Mouse (Mus musculus) left cerebral cortex, adult 9 months (tissue): Measurements from ENCODE around the gene Kbtbd8.
A peak's percentile ranks its signal among the peaks of the same experiment; 100 is the strongest.

ENCODE experiments used
- DNase-seq, 2 experiments: peaks; one replicate each; pipeline ENCODE4 v3.0.0; 2022; ENCODE audit warnings: low spot score in 2 of 2

Kbtbd8 gene

DNA sequence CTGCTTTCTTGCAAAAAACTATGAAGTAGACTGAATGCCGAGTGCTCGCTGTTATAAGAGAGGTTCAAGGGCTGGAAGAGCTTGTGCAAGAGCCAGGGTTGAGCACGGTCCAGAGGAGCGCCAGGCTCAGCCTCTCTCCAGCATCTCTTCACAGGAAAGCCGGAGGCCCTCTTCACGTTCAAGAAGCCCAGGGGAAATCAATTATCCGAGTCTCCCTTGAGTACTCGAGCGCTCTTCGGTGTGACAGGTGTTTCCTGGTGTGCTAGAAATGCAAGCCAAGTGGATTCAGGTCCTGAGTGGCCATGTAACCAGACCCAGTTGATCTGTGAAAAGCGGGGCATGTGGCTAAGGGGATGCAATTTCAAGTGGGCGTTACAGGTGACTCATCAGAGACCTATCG is at the start of gene Kbtbd8:
Gene Kbtbd8, plus strand, starts transcription at position 295 of the 400 bp plus-strand sequence.
- DNase-seq = peak in 1 of 2 experiments; percentile 16

DNA sequence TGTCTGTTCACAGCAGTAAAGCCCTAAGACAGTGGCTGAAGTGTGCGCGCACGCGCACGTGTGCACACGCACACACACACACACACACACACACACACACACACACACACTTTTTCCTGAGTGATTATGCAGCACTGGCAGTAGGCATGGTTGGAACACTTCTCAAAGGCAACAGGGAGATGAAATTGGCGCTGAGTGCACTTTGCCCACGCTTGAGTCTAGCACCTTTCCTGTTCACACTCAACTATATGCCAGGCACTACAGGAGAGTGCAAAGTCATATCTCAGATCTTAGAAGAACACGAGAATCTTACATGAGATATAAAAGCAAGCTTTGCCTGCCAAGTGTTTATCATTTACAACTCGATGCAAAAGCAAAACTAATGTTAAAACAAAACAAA is 47.3 kb upstream of the Kbtbd8 start:
- peak in 1 of 2 experiments; percentile 13 for DNase-seq

DNA sequence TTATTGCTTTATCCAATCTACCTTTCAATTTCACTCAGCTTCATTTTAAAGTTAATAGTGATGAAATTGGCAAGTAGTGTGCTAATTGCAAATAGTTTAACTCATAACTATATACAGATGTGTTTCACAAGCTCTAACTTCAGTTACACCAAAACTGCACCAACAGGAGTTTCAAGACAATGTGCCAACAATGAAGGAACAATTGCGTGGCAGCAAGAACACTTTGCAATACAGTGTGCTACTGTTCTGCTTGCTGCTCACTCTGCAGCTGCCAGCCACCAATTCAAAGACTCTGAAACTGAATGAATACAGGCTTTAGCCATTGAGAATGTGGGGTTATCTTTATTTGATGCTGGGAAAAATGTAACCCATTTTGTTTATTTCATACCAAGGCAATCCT is 31.8 kb upstream of the Kbtbd8 start:
- DNase-seq = no peak

DNA sequence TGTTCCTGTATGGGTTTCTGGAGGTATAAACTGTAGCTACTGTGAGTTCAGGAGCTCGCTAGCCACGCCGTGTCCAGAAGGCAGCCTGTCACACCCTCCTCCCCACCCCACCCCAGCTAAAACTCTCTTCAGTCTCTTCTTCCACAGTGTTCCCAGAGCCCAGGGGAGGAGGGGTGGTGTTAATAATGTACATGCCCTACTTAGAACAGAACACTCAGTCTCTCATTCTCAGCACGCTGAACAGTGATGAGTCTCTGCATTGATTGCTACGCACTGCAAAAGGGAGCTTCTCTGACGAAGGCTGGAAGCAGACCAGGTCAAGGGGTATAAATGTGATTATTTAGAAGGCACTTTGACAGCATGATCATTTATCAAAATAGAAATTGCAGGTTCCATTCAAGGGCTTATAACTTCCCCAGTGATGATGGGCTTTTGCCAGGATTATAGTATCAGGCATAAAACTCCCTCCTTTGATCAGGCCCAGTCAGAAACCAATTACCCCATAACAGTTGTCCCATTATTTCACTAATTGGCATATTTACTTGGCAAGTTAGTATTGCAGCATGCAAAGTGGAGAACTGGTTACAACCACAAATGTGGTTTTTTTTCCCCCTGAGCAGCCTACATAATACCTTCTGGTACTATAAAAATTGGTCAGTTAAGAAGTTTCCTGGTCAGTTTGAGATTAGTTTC is 29.7 kb upstream of the Kbtbd8 start:
- DNase-seq = peak in 1 of 2 experiments; percentile 10

DNA sequence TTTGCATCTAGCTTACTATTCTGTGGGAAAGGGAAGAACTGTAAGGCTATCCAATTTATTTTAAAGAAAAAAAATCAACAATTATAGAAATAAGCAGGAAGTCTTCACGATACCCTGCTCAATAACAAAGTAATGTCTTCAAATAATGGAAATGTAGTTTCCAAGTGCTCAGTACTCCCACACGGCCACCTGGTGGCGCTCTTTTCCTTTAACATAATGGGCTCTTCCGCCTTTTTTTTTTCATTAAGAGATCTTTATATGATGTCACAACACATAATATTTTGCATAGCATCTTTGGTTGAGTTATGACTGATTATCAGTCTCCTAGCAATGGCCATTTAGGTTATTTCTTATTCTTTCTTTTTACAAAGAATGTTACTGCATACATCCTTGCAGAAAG is 29.0 kb upstream of the Kbtbd8 start:
- no peak for DNase-seq

DNA sequence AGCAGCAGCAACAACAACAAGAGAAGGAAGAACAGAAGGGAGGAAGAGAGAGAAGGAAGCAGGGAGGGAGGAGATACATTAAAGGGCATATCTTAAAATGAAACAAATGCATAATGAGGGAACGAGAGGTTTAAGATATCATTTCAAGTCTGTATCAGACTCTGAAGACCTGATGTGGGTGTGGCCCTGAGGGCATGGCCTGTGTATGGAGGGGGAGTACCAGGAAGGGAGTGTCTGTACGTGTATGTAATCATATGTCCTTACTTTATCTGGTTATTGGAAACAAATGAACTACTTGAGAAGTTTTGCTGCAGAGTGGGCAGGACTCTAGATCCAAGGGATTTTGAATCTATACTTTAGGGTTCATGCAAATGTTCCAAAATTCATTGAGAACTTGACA is 22.3 kb upstream of the Kbtbd8 start:
- no peak for DNase-seq

DNA sequence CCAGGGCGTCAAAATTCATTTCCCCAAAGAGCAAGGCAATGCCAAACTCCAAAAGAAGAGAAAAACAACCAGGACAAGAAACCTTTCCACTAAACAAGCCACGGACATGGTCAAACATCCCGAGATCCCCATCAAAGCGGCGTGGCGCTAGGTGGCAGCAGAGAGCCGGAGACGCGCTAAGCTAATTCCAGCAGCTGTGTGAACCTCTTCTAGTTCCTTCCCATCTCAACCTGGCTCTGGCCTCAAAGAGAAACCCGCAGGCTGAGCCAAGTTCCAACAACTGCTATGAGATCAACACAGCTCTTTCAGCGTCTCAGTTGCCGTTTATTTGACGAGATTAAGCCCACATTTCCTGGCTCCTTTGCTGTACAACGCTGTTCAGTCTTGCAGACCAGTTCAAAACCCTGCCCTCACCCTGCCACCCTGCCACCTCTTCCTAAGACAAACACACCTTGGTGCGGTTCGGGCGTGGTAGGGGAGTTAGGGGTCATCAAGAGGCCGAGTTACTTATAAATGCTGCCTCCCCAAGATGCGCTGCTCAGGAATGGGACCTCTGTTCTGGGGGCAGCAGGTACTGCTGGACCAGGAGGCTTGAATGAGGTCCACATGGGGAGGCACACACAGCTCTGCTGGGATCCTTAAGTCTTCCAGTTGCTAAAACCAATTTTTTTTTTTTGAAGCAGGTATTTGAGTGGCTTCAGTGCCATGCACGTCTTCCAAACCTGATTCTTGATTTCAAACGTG is 18.5 kb upstream of the Kbtbd8 start:
- DNase-seq = peak in 1 of 2 experiments; percentile 90

DNA sequence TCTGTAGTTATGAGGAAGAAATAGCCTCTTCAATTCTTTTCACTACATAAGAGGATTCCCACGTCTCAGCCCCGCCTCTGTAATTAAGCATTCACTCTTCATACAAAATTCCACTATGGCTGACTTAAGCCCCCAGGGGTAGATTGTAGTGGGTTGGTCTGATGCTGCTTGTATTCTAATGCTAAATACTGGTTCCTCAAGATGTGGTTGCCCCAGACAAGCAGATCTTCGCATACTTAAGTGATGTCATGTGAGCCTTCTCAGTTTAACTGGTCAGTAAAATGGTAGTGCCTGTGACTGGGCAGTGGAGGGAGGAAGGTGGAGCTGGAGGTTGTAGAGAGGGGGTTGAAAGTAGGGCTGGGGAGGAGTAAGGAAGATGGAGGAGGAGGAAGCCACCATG is 13.3 kb upstream of the Kbtbd8 start:
- DNase-seq = no peak

DNA sequence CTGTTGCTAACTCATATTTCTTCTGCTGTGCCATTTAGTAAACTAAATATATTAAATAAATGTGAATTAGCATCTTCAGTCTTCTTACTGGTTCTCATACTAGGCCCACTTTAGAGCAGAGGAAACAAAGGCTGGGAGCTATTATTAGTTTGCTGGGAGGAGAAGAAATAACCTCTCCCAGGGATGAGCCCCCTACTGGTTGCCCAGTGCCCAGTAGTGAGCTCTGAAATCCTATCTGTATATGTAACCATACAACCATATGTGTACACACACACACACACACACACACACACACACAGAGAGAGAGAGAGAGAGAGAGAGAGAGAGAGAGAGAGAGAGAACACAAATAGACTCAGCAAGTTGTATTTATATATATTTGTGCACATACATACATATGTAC is 8.6 kb upstream of the Kbtbd8 start:
- no peak for DNase-seq

DNA sequence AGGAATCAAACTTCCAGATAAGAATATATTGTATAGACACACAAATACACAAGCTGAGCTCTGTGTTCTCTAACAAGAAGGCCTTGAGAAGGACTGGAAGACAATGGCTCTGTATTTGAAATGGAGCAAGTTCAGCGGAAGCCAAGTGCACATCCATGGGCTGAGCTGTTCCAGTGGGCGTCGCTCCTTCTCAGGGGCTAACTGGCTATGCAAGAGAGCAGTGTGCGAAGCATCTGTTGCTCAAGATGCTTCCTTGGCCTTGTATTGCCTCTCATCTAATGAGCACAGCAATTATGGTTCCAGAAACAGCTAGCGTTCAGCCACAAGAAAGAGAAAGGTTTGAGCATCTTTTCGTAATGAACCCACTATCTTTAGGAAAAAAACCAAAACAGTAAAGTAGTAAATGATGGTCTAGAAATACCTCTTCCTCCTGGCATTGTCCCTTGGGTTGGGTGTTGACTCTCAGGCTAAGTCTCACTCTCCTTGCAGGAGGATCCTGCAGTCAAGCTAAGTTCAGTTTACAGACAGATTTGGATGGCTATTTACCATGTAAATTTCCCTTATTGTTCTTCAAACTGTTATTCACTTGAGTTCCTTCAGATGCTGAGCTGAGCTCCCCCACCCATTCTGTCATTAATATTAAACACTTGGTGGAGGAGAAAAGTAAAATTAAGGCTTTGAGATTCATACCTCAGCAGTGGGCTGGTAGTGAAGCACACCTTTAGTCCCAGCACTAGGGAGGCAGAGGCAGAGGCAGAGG is 7.2 kb upstream of the Kbtbd8 start:
- no peak for DNase-seq

DNA sequence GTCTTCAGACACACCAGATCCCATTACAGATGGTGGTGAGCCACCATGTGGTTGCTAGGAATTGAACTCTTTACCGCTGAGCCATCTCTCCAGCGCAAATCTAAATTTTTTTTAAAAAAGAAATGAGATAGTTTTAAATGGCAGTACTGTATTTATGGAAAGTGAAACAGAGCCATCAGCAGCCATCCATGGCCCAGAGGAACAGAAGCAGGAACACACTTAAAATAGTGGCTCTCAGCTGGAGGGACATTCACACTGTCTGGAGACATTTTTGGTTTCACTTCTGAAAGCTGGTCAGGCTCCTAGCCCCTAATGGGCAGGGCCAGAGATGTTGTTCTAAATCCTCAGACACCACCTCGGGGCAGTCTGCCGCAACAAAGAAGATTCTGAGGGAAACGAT is 5.0 kb upstream of the Kbtbd8 start:
- DNase-seq = peak in 1 of 2 experiments; percentile 10

DNA sequence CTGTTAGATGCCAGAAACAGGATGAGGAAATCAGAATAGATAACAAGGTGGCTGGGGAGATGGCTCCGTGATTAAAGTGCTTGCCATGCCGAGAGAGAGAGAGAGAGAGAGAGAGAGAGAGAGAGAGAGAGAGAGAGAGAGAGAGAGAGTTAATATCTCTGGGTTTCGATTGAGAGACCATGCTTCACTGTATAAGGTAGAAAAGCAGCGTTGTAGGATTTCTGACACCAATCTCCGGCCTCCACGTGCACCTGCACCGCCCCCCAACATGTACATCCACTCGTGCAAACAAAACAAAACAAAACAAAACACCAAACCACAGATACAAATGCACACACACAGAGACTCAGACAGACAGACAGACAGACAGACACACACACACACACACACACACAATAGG is 527 bp upstream of the Kbtbd8 start:
- no peak for DNase-seq

DNA sequence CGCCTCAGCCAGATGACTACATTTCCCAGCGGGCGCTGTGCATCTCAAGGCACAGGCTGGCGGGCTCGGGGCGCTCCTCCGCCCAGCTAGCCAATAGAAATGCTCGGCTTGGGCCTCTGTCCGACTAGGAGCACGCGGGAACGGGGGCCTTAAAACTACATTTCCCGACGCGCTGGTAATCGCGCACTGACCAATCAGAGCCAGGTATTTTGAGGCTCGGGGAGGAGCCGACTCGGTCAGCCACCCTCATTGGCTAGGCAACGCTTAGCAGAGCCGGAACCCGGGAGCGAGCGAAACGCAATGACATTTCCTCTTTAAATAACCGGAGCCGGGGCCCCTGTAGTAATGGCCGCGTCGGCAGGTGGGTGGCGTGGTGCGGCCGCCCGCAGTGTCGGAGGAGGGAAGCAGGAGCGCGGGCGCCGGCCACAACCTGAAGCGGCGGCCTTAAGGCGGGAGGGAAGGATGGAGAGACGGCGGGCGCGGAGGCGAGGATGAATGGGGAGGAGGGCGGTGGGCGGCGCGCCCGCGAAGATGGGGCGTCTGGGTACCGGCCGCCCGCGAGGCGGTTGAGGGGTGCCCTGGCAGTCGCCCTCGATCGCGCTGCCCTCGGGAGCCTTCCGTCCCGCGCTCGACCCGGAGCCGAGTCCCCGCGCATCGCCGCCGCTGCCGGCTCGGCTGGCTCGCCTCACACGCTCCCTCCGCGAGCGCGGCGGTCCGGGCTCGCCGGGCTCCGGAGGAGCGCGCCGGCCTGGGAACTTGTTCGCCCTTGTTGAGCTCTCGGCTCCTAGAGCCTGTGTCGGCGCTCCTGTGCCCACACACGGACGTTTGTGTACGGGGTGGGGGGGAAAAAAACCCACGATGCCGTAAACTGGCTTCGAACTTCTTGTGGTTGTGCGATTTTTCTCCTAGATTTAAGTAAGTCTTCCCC is 838 bp downstream of the Kbtbd8 start:
- DNase-seq = peak; percentile 94 to 97

DNA sequence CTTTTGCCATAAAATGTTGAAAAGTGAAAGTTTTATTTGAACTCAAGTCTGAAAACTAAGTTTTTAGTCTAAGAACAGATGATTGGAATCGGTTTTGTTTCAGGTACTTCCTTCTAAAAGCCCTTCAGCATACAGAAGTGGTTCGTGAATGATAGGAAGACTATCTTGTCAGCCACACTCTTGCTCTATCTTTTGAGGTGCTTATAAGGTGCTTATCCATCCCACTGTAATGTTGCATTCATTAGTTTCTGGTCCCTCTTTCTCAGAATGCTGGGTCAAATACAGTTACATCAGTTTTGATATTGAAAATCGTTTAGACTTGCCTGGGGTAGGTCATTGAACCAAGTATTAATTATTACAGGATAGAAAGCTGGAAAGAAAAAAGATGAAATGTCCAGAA is 2.3 kb downstream of the Kbtbd8 start:
- DNase-seq = no peak

DNA sequence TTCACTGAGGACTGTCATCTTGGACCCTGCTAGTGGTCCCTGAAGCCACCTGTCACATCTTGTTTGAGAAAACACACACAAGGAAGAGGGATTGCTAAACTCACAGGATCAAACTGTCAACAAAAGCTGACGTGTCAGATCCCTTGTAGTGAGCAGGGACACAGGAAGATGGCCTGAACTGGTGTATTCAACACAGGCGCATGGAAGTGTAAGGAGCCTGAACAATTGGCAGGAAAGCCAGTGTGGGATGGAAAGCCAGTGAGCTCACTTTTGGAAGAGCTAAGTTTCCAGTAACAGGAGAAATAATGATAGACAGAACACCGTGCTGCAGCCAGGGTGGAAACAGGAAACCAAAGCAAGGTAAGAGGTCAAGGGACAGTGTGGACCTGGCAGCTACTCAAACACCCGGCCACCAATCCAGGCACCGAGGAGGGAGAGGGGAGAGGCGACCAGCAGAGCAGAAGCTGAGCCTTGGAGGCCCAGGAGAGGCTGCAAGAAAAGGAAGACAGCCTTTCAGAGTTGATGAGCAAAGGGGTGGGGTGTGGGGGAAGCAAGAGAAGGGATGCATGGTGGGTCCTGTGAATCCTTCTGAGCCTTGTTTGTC is 33.0 kb downstream of the Kbtbd8 start:
- DNase-seq = no peak

DNA sequence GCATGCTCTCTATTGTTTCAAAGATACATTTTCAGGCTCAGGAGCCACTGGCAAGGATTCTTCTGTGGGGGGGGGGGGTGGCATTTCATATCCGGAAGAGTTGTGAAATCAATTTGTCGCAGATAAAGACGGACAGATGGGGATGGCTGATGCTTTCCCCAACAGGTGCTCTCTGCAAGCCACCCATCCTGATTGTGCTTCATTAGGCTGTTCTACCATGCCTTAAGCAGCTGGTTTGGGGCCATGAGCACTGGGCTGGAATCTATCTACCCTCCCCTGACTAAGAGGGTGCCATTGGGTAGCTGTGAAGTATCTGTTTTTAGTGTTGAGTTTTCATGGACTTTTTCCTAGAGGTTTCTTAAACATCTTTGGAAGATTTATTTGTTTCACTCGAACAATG is 33.8 kb downstream of the Kbtbd8 start:
- DNase-seq = no peak

DNA sequence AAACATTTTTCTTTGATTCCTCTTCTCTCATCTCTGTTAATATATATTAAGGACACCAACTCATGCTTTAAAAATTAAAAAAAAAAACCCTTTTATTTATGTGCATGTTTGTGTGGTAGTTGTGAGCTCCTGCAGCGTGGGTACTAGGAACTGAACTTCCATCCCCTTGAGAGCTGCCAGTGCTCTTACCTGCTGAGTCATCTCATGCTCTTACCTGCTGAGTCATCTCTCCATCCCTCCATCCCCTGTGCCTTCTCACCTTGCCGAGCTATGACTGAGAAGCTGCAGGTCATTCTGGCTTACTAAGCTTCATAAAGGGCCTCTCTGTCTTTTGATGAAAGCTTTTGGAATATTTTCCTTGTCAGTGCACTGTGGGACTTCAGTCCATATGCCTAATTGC is 34.5 kb downstream of the Kbtbd8 start:
- DNase-seq = no peak

DNA sequence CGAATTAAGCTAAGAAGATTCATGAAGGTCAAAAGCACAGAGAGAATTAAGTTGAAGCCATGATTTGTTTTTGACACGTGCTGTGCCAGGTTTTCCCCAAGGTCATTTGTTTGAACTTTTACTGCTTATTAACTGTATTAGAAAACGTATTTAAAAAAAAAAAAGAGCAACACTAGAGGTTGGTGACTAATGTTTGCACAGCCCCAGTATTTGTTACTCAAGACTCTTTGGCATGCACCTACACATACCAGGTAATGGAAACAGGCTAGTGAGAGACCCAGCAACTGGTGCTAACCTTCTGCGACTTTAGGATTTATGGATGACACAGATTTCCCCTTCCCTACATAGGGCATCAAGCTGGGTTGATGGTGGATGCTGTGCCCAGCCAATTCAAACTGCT is 46.9 kb downstream of the Kbtbd8 start:
- DNase-seq = no peak

DNA sequence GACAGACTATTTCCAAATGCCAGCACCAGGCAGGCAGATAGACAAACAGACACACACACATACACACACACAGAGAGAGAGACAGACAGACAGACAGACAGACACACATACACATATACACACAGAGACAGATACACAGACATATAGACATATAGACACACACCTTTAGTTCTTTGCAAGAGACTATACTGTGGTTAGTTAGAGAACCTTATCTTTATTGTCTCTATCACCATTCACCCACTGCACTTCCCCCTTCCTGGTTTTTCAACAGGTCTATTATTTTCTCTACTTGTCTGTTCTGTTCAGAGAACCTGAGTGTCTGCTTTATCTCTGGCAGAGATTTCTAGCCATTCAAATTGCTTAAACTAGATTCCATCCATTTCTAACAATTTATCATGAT is 48.6 kb downstream of the Kbtbd8 start:
- DNase-seq = no peak

DNA sequence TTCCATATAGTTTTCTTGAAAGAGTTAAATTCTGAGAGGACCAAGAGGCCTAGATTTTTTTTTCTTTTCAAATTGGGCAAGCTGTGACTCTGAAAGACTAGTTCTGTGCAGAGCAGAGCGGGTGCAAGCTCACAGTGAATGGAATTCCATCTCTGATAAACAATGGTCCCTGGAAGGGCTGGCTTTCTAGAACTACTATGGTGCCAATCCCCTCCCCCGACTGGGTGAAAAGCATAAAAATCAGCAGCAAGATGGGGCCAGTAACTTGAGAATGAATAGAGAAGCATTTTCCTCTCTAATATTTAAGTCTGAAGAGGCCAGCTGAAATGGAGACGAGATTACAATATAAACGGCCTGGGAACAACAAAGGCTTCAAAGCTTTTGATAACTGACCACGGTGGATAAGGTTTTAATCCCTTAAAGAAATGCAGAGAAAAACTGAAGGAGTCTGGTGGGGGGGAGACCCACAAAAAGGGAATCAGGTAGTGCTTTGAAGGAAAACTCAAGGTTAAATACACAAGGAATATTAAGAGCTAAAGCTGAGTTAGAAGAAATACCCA is 50.7 kb downstream of the Kbtbd8 start:
- no peak for DNase-seq

DNA sequence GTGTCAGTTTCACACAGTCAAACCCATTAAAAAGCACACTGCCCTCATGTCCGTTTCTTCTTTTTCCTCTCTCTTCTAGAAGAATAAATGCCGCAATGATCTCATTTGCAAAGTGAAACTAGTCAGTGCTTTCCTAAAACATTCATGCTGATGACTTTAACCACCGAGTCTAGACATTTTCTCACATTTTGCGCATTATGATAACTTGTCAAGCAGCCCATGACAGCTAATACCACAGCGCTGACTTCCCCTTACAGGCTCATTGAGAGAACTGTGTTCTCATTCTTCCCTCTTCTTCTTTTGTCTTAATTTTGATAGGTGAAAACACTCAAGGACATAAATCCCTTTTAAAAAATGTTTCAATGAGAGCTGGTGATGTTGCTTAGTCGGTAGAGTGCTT is 52.4 kb downstream of the Kbtbd8 start:
- no peak for DNase-seq
